Mouse (Mus musculus) small intestine, adult 2 months (tissue): ENCODE results near the gene Tmem131.

Experiments
- CTCF ChIP-seq: fragments of 200-500 bp; IDR thresholded peaks from 2 replicates; pipeline ENCODE4 v1.5.1; 2012; ENCODE audit warnings: low read depth, mild to moderate bottlenecking, control low read depth, inconsistent platforms, low read length, moderate library complexity, mixed read lengths; ENCODE audit not compliant: insufficient replicate concordance, insufficient read length; ENCODE audit errors: extremely low read depth
- POLR2A ChIP-seq: fragments of 200-500 bp; IDR thresholded peaks from 2 replicates; pipeline ENCODE4 v1.6.1; 2012; ENCODE audit warnings: low read depth, mild to moderate bottlenecking, control low read depth, inconsistent platforms, low read length, moderate library complexity

- no peak for TF ChIP-seq CTCF
- no peak for TF ChIP-seq POLR2A
Measured at GRCm38 (mm10) chr1:36920154-36920716, 23.2 kb downstream of the Tmem131 start.
